Mouse (Mus musculus): ENCODE measurements around the gene Hdac7.

- TF ChIP-seq CTCF (IDR thresholded peaks at IDR 0.05; ENCODE audit: low read depth, low read length) (no peak), GATA1 (IDR thresholded peaks at IDR 0.05; ENCODE audit: borderline replicate concordance, low read length) (no peak), TAL1 (conservative IDR thresholded peaks at IDR 0.05; ENCODE audit: low read depth, low read length) (no peak), POLR2AphosphoS5 (IDR thresholded peaks at IDR 0.05; ENCODE audit: insufficient replicate concordance, low read depth, low read length) (no peak)
Measured at GRCm38 (mm10) chr15:97796674-97797310, 47.5 kb downstream of the Hdac7 start.
